Mouse (Mus musculus): Measurements from ENCODE around the gene Ctns.

Gene Ctns

GRCm38 (mm10) chr11:73198603-73199229 is at the start of gene Ctns:
Gene Ctns (minus strand): TSS chr11:73199042.
- peak; percentile 93 for DNase-seq

- no peak for DNase-seq
Measured at GRCm38 (mm10) chr11:73242777-73243176, 43.9 kb upstream of the Ctns start.

- no peak for DNase-seq
Measured at GRCm38 (mm10) chr11:73242199-73242598, 43.4 kb upstream of the Ctns start.

DNA sequence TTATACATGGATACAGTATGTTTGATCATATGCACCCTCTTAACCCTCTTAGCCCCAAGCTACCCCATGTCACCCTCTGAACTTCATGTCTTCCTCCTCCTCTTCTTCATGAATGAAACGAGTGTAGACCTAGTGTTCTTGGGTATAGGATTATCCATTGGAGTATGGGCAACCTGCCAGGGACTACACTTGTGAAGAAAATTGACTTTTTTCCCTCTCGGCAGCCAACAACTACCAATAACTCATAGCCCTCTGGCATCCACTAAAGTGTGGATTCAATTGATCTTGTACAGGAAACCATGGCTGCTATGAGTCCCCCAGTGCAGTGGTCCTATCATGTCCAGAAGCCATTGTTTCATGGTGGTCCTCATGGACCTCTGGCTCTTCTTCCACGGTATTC is 37.9 kb upstream of the Ctns start:
- DNase-seq: no peak

DNA sequence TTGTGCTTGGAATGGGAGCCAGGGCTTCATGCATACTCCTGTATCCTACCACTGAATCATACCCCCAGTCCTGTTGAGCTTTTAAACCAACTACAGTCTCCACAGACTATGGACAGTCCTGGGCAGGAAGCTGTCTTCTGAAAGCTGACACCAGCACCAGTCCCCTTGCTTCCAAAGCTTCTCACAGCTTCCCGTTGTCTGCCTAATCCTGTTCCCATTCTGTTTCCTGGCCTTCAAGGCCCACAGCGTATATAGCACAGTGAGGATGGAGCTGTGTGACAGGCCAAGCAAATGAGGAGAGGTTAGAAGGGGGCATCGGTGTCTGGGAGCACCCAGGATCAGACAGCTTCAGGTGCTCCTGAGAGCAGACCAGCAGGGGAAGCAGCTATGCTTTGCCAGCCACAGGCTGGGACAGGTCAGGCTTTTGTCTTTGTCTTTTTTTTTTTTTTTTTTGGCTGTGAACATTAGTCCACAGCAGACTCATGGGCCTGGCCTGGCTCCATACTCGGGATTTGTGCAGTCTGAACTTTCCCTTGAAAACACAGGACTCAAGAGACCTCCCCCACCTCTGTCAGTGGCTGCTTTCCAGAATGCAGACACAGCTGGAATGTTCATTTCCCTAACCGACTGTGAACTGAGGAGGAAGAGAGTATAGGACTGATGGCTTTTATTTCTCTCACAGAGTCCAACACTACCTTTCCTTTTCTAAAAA is 37.3 kb upstream of the Ctns start:
- DNase-seq: peak; percentile 56

- DNase-seq: no peak
Measured at GRCm38 (mm10) chr11:73233992-73234391, 35.1 kb upstream of the Ctns start, which contains the start of gene Trpv1. Gene Trpv1 (plus strand): TSS chr11:73234292.

- no peak for DNase-seq
Measured at GRCm38 (mm10) chr11:73232513-73232912, 33.7 kb upstream of the Ctns start.

- DNase-seq: no peak
Measured at GRCm38 (mm10) chr11:73230081-73230480, 31.2 kb upstream of the Ctns start.

- DNase-seq: peak; percentile 31
Measured at GRCm38 (mm10) chr11:73228881-73229280, 30.0 kb upstream of the Ctns start.

GRCm38 (mm10) chr11:73225856-73226255 is 27.0 kb upstream of the Ctns start:
- DNase-seq: no peak

DNA sequence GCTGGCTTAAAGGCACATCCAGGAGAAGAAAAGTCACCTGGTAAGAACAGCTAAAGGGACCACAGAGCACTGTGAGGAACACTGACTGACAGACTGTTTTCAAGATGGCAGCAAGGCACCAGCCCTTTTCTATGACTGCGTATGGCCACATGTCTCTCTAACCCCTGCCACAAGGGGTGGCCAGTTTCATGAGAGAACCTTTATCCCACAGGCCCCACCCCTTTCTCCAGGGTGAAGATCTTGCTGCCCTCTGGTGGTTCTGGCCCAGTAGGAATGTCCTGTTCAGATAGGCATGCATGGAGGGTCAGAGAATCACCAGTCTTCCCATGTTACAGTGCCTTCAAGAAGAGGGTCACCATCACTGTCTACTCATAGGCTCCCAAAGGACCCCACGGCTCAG is 25.1 kb upstream of the Ctns start:
- DNase-seq: peak; percentile 43

DNA sequence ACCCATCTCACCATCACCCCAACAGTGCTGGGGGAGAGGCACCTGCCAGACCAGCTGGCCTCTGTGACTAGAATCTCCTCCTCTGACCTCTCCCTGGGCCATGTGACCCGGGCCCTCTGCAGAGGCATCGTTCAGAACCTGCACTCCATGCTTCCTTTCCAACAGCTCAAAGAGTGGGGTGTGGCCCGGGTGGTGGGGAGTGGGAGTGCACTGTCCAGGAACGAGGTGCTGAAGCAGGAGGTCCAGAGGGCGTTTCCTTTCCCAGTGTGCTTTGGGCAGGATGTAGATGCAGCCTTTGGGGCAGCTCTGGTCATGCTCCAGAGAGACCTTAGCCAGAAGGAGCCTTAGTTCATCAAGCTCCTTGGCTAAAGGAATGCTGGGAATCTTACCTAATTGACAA is 24.0 kb upstream of the Ctns start:
- no peak for DNase-seq

DNA sequence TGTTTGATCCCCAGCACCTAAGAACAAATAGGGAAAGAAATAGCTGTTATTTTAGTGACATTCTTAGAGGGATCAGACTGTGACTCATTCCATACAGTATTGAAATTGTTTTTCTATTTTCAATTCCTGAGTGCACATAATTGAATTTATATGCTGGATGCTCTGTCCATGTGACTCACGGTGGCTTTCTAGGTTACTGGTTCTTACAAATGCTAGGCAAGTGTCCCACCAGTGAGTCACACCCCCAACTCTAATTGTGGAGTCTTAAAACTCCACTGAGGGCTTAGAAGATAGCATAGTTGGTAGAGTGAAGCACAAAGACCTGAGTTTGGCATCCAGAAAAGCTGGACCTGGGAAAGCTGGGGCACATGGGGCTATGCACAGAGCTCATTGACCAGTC is 21.8 kb upstream of the Ctns start:
- no peak for DNase-seq

DNA sequence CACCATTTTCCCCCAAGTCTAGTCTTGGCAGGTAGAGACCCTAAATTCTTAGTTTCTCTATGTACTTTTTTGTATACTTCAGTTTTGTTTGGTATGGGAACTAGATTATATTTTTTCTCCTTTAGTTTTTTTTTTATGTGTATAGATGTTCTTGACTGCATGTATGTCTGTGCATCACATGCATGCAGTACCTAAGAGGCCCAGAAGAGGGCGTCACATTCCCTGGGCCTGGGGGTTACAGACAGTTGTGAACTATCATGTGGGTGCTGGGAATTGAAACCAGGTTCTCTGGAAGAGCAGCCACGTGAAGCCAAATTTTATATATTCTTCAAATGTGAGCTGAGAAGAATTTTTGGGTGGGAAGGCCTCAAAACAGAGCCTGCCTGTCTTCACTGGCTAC is 20.8 kb upstream of the Ctns start:
- no peak for DNase-seq

DNA sequence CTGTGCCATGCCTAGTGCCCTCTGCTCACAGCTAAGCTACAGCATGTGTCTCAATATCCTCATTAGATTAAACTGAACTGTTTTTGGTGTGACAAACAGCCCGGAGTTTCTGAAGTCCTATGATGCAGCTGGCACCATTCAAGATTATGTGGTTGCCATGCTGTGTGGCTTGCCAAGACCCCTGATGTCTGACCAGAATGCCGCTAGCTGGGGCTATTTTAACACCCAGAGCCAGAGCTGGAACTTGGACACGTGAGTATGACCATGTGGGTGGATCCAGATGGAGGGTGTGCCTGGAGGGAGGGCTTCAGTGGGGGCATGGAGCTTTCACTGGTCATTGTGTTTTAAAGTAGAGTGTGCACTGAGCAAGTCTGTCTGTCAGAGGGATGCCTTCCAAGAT is 15.1 kb upstream of the Ctns start:
- DNase-seq: no peak

- no peak for DNase-seq
Measured at GRCm38 (mm10) chr11:73207621-73208020, 8.8 kb upstream of the Ctns start.

GRCm38 (mm10) chr11:73205194-73205593 is 6.4 kb upstream of the Ctns start:
- no peak for DNase-seq

DNA sequence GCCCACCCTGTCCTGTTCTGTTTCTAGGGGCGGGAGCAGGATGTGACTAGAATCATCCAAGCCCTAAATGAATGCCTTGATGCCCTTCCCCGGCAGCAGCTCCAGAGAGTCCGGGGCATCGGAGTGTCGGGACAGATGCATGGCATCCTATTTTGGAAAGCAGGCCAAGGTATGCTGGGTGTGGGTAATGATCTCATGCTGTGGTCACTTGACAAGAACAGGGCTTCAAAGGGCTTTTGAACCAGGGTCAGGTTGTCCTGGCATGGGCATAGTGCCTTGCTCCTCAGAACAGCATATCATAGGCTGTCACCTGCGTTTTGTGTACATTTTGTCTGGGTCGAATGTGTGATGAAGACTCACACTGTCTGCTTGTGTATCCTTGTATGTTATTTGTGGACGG is 5.1 kb upstream of the Ctns start:
- DNase-seq: no peak

DNA sequence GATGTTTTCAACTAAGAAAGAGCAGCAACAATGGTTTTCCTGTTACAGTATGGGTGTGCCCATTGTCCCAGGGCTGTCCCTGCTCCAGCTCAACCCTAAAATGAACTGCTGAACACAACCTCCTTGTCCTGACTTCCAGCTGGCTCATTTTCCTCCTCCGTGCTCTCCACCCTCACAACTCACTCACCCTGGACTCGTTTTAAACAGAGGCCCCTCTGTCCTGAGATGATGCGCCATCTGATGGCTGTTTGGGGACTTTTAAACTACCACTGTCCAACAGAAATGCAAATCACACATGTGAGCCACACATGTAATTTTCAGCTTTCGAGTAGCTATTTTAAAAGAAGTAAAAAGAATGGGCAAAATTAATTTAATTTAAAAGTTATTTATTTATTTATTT is 2.8 kb upstream of the Ctns start:
- DNase-seq: no peak

DNA sequence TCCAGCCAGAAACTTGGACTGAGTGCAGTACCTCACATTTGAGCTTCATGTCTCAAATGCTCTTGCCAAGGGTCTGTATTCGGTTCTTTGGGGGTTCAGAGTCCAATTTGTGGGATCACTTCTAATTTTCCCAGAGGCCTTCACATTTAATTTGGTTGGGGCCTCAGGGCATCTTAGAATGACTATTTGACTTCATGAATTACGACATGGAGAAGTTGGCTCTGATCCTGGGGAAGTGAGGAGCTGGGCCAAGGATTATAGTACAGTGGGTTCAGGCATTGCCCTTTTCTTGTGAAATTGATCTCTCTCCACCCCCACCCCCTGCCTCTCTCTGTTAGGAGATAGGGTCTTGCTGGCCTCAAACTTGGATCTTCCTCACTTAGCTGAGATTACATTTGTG is 2.2 kb upstream of the Ctns start:
- no peak for DNase-seq

- peak; percentile 59 for DNase-seq
Measured at GRCm38 (mm10) chr11:73199879-73200278, 1.0 kb upstream of the Ctns start.

DNA sequence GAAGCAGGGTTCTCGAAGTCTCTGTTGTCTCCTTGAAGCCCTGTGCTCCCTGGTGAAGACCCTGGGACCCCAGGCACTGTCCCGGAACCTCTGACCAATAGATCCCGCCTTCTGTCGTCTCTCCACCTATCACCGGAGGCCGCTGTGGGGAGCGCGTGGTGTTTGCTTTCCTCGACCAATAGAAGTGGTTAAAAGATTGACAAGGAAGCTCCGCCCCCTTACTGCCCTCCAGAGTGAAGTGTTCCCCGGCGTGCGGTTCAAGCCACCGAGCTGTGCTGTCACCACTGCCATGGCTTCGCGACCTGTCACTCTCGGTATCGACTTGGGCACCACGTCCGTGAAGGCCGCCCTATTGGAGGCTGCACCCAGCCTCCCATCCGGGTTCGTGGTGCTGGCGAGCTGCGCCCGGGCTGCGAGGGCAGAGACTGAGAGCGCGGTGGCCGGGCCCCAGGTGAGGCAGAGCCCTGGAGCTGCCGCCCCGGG is 429 bp upstream of the Ctns start, which contains the start of gene Shpk:
TSS of gene Shpk (plus strand) at position 231 of the 483 bp plus-strand sequence.
- peak; percentile 97 for DNase-seq

GRCm38 (mm10) chr11:73198190-73198589 is 652 bp downstream of the Ctns start:
- DNase-seq: no peak

DNA sequence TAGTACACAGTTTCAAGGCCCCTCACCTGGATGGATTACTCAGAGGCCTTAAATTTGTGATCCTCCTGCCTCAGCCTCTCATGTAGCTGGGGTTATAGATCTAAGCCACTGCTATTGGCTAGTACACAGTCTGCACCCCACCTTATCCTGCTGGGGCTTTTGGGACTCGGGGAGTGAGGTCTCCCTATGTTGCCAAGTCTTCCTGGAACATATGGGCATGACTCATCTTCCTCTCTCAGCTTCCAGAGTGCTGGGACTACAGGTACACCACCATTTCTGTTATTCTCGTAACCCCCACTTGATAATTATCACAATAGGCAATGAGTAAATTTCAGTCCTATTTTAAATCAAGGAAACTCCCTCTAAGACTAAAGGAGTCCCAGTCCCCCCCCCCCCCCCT is 4.4 kb downstream of the Ctns start:
- DNase-seq: no peak

DNA sequence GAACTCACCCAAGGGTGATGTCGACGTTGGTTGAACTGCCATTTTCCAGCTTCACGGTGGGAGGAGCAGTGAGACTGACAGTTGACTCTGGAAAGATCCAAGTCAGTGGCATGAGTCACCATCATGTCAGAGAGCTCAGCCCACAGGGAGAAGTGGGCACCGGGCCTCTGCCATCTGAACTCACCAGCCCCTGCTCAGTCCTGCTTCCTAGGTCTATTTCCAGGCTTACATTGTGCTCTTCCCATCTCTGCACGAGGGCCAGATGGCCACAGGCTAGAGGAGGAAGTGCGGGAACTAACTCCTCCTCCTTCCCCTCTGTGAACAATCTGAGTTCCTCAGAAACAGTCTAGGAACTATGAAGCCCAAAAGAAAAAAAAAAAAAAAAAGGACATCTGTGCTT is 5.8 kb downstream of the Ctns start:
- no peak for DNase-seq

All from kidney, adult 11 months (tissue).